Mouse (Mus musculus): Measurements from ENCODE around the gene Rpl18. TPM values are rescaled to one million over a fixed set of nuclear protein-coding genes. Genes with fewer than 3 reads are reported as not detected.

Gene Rpl18
- polyA plus RNA-seq (2012; rRNA removed): 1,250 and 1,262 TPM in 2 replicates

GRCm38 (mm10) chr7:45715090-45715708 lies at the start of gene Rpl18:
Gene Rpl18 (plus strand): TSS chr7:45715457.

GRCm38 (mm10) chr7:45666161-45666560 lies 49.1 kb upstream of the Rpl18 start, which contains the start of gene Fut2:
Gene Fut2 (minus strand): TSS chr7:45666394.

GRCm38 (mm10) chr7:45683396-45684050 lies 31.7 kb upstream of the Rpl18 start, which contains the start of gene Ntn5:
Gene Ntn5 (plus strand): TSS chr7:45684022.

DNA sequence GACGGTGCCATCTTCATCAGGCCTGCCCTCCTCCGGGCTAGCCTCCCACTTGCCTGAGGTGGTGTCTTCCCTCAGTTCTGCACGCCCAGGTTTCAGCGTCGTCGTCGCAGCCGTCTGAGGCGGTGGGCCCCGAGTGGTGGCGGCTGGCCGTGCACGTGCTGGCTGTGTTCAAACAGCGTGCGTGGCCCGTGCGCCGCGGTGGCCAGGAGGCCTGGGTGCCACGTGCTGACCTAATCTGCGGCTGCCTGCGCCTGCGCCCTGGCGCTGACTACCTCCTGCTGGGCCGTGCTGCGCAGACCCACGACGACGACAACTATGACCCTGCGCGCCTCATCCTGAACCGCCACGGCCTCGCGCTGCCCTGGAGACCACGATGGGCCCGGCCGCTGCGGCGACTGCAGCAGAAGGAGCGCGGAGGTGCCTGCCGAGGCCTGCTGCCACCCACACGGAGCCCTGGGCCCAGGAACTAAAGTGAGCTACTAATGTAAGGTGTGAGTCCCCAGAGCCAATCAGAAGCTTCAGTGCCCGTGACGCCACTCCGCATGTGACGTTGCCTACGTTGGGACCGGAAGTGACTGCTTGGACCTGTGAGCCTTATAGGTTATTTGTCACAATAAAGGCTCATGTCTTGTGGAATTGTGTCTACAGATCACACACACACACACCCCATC lies 21.2 kb upstream of the Rpl18 start, which contains the start of gene Sec1:
TSS of gene Sec1 (minus strand) at position 482 of the 671 bp plus-strand sequence.

GRCm38 (mm10) chr7:45699523-45700141 lies 15.6 kb upstream of the Rpl18 start, which contains the start of gene Car11:
Gene Car11 (plus strand): TSS chr7:45699843.

GRCm38 (mm10) chr7:45704730-45705442 lies 10.4 kb upstream of the Rpl18 start, which contains the start of gene Dbp:
Gene Dbp (plus strand): TSS chr7:45705088.

DNA sequence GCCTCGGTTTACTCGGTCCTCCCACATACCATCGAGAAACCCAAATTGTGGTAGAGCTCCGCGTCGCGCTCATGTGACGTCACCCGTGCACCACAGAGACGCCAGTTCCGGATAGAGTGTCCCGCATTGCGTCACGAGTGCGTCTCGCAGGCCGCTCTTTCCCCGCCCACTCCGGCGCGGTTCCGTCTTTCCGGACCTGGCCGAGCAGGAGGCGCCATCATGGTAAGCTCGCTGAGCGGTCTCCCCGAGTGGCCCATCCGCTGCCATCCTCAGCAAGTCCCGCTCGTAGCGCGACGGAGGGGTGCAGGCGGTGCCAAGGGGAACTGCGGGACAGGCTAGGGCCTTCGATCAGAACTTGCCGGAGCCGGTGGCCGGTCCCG lies 2.7 kb downstream of the Rpl18 start, which contains the start of gene Sphk2:
TSS of gene Sphk2 (minus strand) at position 85 of the 380 bp plus-strand sequence.

GRCm38 (mm10) chr7:45720413-45721233 lies 5.4 kb downstream of the Rpl18 start, which contains the start of gene Fam83e:
Gene Fam83e (plus strand): TSS chr7:45721212.

DNA sequence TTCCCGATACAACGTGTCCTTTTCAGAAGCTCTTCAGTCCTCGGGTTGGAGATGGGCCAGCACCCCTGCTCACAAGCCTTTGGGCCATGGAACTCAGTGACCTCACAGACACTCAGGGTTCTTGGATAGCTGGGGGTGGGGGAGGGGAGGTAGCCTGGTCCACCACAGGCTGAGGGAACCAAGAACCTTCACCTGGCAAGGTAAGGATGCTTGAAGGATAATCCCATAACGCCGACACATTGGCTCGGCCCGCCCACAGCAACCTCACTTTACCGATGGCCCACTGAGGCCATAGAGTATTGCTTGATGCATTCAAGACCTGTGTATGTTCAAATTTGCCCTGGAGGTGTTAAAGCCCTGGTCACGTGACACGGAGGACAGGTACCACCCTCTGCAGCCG lies 10.5 kb downstream of the Rpl18 start, which contains the start of gene Spaca4:
TSS of gene Spaca4 (minus strand) at position 101 of the 400 bp plus-strand sequence.

Other genes starting within 250 kb of the Rpl18 start
- 146 and 199 TPM in 2 replicates for gene Bax, start 248.6 kb upstream of the Rpl18 start, polyA plus RNA-seq (2012; rRNA removed)
- gene Tulp2, start 233.6 kb upstream of the Rpl18 start, polyA plus RNA-seq (2012; rRNA removed): 0.24 and 0.80 TPM in 2 replicates
- gene Gm45808, start 228.6 kb upstream of the Rpl18 start, polyA plus RNA-seq (2012; rRNA removed): not detected in 2 replicates
- 3.5 and 3.9 TPM in 2 replicates for gene Dhdh, start 226.7 kb upstream of the Rpl18 start, polyA plus RNA-seq (2012; rRNA removed)
- 101 and 117 TPM in 2 replicates for gene Nucb1, start 205.1 kb upstream of the Rpl18 start, polyA plus RNA-seq (2012; rRNA removed)
- gene Ppp1r15a, start 189.2 kb upstream of the Rpl18 start, polyA plus RNA-seq (2012; rRNA removed): 14.8 and 20.2 TPM in 2 replicates
- gene Plekha4, start 189.1 kb upstream of the Rpl18 start, polyA plus RNA-seq (2012; rRNA removed): 1.8 and 4.0 TPM in 2 replicates
- 0.37 and 0.56 TPM in 2 replicates for gene Hsd17b14, start 160.6 kb upstream of the Rpl18 start, polyA plus RNA-seq (2012; rRNA removed)
- gene Bcat2, start 145.3 kb upstream of the Rpl18 start, polyA plus RNA-seq (2012; rRNA removed): 29.4 and 42.2 TPM in 2 replicates
- gene Fgf21, start 100.0 kb upstream of the Rpl18 start, polyA plus RNA-seq (2012; rRNA removed): 0.07 TPM in 1 of 2 replicates, not detected in the other
- gene Fut1, start 98.2 kb upstream of the Rpl18 start, polyA plus RNA-seq (2012; rRNA removed): 0.01 and 0.04 TPM in 2 replicates
- gene Izumo1, start 93.6 kb upstream of the Rpl18 start, polyA plus RNA-seq (2012; rRNA removed): 0.20 and 0.22 TPM in 2 replicates
- 7.7 and 8.8 TPM in 2 replicates for gene Rasip1, start 88.0 kb upstream of the Rpl18 start, polyA plus RNA-seq (2012; rRNA removed)
- gene Mamstr, start 75.5 kb upstream of the Rpl18 start, polyA plus RNA-seq (2012; rRNA removed): 2.8 and 5.1 TPM in 2 replicates
- 0.02 and 0.15 TPM in 2 replicates for gene Fut2, start 49.1 kb upstream of the Rpl18 start, polyA plus RNA-seq (2012; rRNA removed)
- 0.64 and 0.94 TPM in 2 replicates for gene Ntn5, start 31.4 kb upstream of the Rpl18 start, polyA plus RNA-seq (2012; rRNA removed)
- 1.3 and 2.3 TPM in 2 replicates for gene Sec1, start 21.1 kb upstream of the Rpl18 start, polyA plus RNA-seq (2012; rRNA removed)
- gene Car11, start 15.6 kb upstream of the Rpl18 start, polyA plus RNA-seq (2012; rRNA removed): 22.0 and 26.1 TPM in 2 replicates
- gene Dbp, start 10.4 kb upstream of the Rpl18 start, polyA plus RNA-seq (2012; rRNA removed): 7.3 and 9.1 TPM in 2 replicates
- gene Sphk2, start 2.5 kb downstream of the Rpl18 start, polyA plus RNA-seq (2012; rRNA removed): 25.3 and 27.1 TPM in 2 replicates
- 1.3 and 1.6 TPM in 2 replicates for gene Fam83e, start 5.8 kb downstream of the Rpl18 start, polyA plus RNA-seq (2012; rRNA removed)
- gene Spaca4, start 10.4 kb downstream of the Rpl18 start, polyA plus RNA-seq (2012; rRNA removed): not detected in 2 replicates
- 85.6 and 107 TPM in 2 replicates for gene Lmtk3, start 68.3 kb downstream of the Rpl18 start, polyA plus RNA-seq (2012; rRNA removed)
- 0.56 and 0.88 TPM in 2 replicates for gene Sult2b1, start 69.2 kb downstream of the Rpl18 start, polyA plus RNA-seq (2012; rRNA removed)
- gene Cyth2, start 99.1 kb downstream of the Rpl18 start, polyA plus RNA-seq (2012; rRNA removed): 155 and 323 TPM in 2 replicates
- 1.2 and 1.3 TPM in 2 replicates for gene Kcnj14, start 109.3 kb downstream of the Rpl18 start, polyA plus RNA-seq (2012; rRNA removed)
- gene Grwd1, start 115.5 kb downstream of the Rpl18 start, polyA plus RNA-seq (2012; rRNA removed): 28.4 and 31.1 TPM in 2 replicates
- gene Kdelr1, start 157.3 kb downstream of the Rpl18 start, polyA plus RNA-seq (2012; rRNA removed): 69.6 and 180 TPM in 2 replicates
- 2.4 and 2.7 TPM in 2 replicates for gene Grin2d, start 162.9 kb downstream of the Rpl18 start, polyA plus RNA-seq (2012; rRNA removed)
- gene Syngr4, start 181.3 kb downstream of the Rpl18 start, polyA plus RNA-seq (2012; rRNA removed): 0.26 and 0.89 TPM in 2 replicates
- 9.7 and 11.8 TPM in 2 replicates for gene Tmem143, start 181.5 kb downstream of the Rpl18 start, polyA plus RNA-seq (2012; rRNA removed)
- 13.4 and 29.4 TPM in 2 replicates for gene Emp3, start 205.9 kb downstream of the Rpl18 start, polyA plus RNA-seq (2012; rRNA removed)
- 5.4 and 5.8 TPM in 2 replicates for gene Ccdc114, start 208.6 kb downstream of the Rpl18 start, polyA plus RNA-seq (2012; rRNA removed)

All from central nervous system, embryonic 11.5 days (tissue).